Mouse (Mus musculus) limb, embryonic 12.5 days (tissue): ENCODE results near the gene Nrg4. TPM values are rescaled to one million over a fixed set of nuclear protein-coding genes. Genes with fewer than 3 reads are reported as not detected.
"Not testable (repeated sequence)": the region's sequence is repeated elsewhere in the genome, so short reads cannot be mapped to it uniquely, and the experiment has no call there.

Experiments used
- ATAC-seq: fragments of 200-750 bp; cut with Nextera tagmentation; 2 replicates; pipeline ENCODE4 v1.8.0; 2017; ENCODE audit warnings: low read depth, moderate TSS enrichment; ENCODE audit not compliant: insufficient number of reproducible peaks, insufficient read depth, low FRiP score, low TSS enrichment
- H3K27ac ChIP-seq: fragments of 300-500 bp; sonication (generic); 2 replicates; pipeline ENCODE4 v1.5.1; 2016; ENCODE audit warnings: mild to moderate bottlenecking, moderate library complexity
- H3K27me3 ChIP-seq: fragments of 300-500 bp; sonication (generic); 2 replicates; pipeline ENCODE4 v1.6.1; 2016; ENCODE audit warnings: mild to moderate bottlenecking, moderate library complexity
- H3K36me3 ChIP-seq: fragments of 300-500 bp; sonication (generic); 2 replicates; pipeline ENCODE4 v1.6.1; 2016; ENCODE audit warnings: mild to moderate bottlenecking, moderate library complexity
- H3K4me1 ChIP-seq: fragments of 300-500 bp; sonication (generic); replicated peaks from 2 replicates; pipeline ENCODE4 v1.6.1; 2016
- H3K4me2 ChIP-seq: fragments of 300-500 bp; sonication (generic); 2 replicates; pipeline ENCODE4 v1.6.1; 2016; ENCODE audit warnings: mild to moderate bottlenecking, moderate library complexity
- H3K4me3 ChIP-seq: fragments of 300-500 bp; sonication (generic); replicated peaks from 2 replicates; pipeline ENCODE4 v1.5.1; 2016; ENCODE audit warnings: mild to moderate bottlenecking
- H3K9ac ChIP-seq: fragments of 300-500 bp; sonication (generic); replicated peaks from 2 replicates; pipeline ENCODE4 v1.6.1; 2016; ENCODE audit warnings: mild to moderate bottlenecking, moderate library complexity
- H3K9me3 ChIP-seq: fragments of 300-500 bp; sonication (generic); 2 replicates; pipeline ENCODE4 v1.6.1; 2016; ENCODE audit warnings: mild to moderate bottlenecking, moderate library complexity
- WGBS: fragments of 180-500 bp; shearing (Covaris S2); methylation state at CpG from one replicate; pipeline ENCODE4 v1.1.7; 2016; 5-methylcytosine and 5-hydroxymethylcytosine counted together
- polyA plus RNA-seq: library from polyadenylated mRNA; unstranded; fragments of >200 nt; fragmentation: Nextera tagmentation; extraction: Ambion mirVana; gene quantifications from 2 replicates; pipeline ENCODE4 v1.2.1, GENCODE M21; 2016

Nrg4 gene
- polyA plus RNA-seq, 1 experiment from 2014 or later: 1.5 TPM

- no peak overlapping the region for H3K4me3 ChIP-seq
- no peak overlapping the region for H3K4me2 ChIP-seq
- no peaks in the 10 kb centered on the region for H3K27me3 ChIP-seq
- H3K9ac ChIP-seq: no peak overlapping the region
- no peaks in the 10 kb centered on the region for H3K9me3 ChIP-seq
- H3K36me3 ChIP-seq: no peaks in the 10 kb centered on the region
- 85% methylated on average over 4 of the region's 4 CpGs for WGBS
- no peak overlapping the region for H3K27ac ChIP-seq
- ATAC-seq: no peak
- H3K4me1 ChIP-seq: no peaks in the 10 kb centered on the region
Measured at GRCm38 (mm10) chr9:55248465-55248864, 78.2 kb downstream of the Nrg4 start.

- Histone ChIP-seq H3K4me1 (no peaks in the 10 kb centered on the region), H3K4me3 (no peak overlapping the region), H3K4me2 (no peak overlapping the region), H3K9ac (no peak overlapping the region), H3K9me3 (no peaks in the 10 kb centered on the region), H3K27ac (no peak overlapping the region), H3K36me3 (no peaks in the 10 kb centered on the region), H3K27me3 (no peaks in the 10 kb centered on the region)
- WGBS: 94% methylated on average over 4 of the region's 4 CpGs
- ATAC-seq: no peak
Measured at GRCm38 (mm10) chr9:55246918-55247317, 79.7 kb downstream of the Nrg4 start.

GRCm38 (mm10) chr9:55246440-55246839 lies 80.2 kb downstream of the Nrg4 start:
- H3K27me3 ChIP-seq: no peaks in the 10 kb centered on the region
- H3K9ac ChIP-seq: no peak overlapping the region
- ATAC-seq: no peak
- no peaks in the 10 kb centered on the region for H3K4me1 ChIP-seq
- no peaks in the 10 kb centered on the region for H3K36me3 ChIP-seq
- H3K4me3 ChIP-seq: no peak overlapping the region
- H3K27ac ChIP-seq: no peak overlapping the region
- no peaks in the 10 kb centered on the region for H3K9me3 ChIP-seq
- 71% methylated on average over 8 of the region's 8 CpGs for WGBS
- H3K4me2 ChIP-seq: no peak overlapping the region

GRCm38 (mm10) chr9:55245057-55245750 lies 81.4 kb downstream of the Nrg4 start:
- not testable (repeated sequence) for H3K9ac ChIP-seq, H3K9me3 ChIP-seq, H3K4me3 ChIP-seq, H3K27ac ChIP-seq, H3K4me2 ChIP-seq, H3K36me3 ChIP-seq, ATAC-seq, H3K27me3 ChIP-seq, H3K4me1 ChIP-seq
- WGBS: 88% methylated on average over 1 of the region's 1 CpGs

- no peak overlapping the region for H3K4me3 ChIP-seq
- WGBS: 78% methylated on average over 3 of the region's 3 CpGs
- H3K27me3 ChIP-seq: no peaks in the 10 kb centered on the region
- H3K4me1 ChIP-seq: no peaks in the 10 kb centered on the region
- H3K9ac ChIP-seq: no peak overlapping the region
- no peak for ATAC-seq
- no peak overlapping the region for H3K4me2 ChIP-seq
- H3K9me3 ChIP-seq: no peaks in the 10 kb centered on the region
- H3K36me3 ChIP-seq: no peaks in the 10 kb centered on the region
- H3K27ac ChIP-seq: no peak overlapping the region
Measured at GRCm38 (mm10) chr9:55244079-55244478, 82.6 kb downstream of the Nrg4 start.

- H3K4me2 ChIP-seq: no peak overlapping the region
- no peaks in the 10 kb centered on the region for H3K36me3 ChIP-seq
- H3K4me1 ChIP-seq: no peaks in the 10 kb centered on the region
- no peak overlapping the region for H3K4me3 ChIP-seq
- no peak for ATAC-seq
- H3K27me3 ChIP-seq: no peaks in the 10 kb centered on the region
- no peak overlapping the region for H3K27ac ChIP-seq
- no peaks in the 10 kb centered on the region for H3K9me3 ChIP-seq
- H3K9ac ChIP-seq: no peak overlapping the region
- WGBS: 70% methylated on average over 3 of the region's 3 CpGs
Measured at GRCm38 (mm10) chr9:55243280-55243679, 83.4 kb downstream of the Nrg4 start.

- no peaks in the 10 kb centered on the region for H3K4me1 ChIP-seq
- 39% methylated on average over 24 of the region's 24 CpGs for WGBS
- no peaks in the 10 kb centered on the region for H3K9me3 ChIP-seq
- peak overlapping the region; percentile 50 for H3K4me2 ChIP-seq
- peak overlapping the region; percentile 30 for H3K4me3 ChIP-seq
- H3K27ac ChIP-seq: no peak overlapping the region
- no peak for ATAC-seq
- no peaks in the 10 kb centered on the region for H3K27me3 ChIP-seq
- H3K36me3 ChIP-seq: no peaks in the 10 kb centered on the region
- 0 out of 2 replicates have a peak overlapping the region, but pooled peaks have one; percentile 5 for H3K9ac ChIP-seq
Measured at GRCm38 (mm10) chr9:55241863-55242685, 84.6 kb downstream of the Nrg4 start.

- no peaks in the 10 kb centered on the region for H3K27me3 ChIP-seq
- no peak overlapping the region for H3K4me2 ChIP-seq
- no peak overlapping the region for H3K9ac ChIP-seq
- no peaks in the 10 kb centered on the region for H3K4me1 ChIP-seq
- no peak for ATAC-seq
- no peaks in the 10 kb centered on the region for H3K9me3 ChIP-seq
- no peak overlapping the region for H3K27ac ChIP-seq
- H3K36me3 ChIP-seq: no peaks in the 10 kb centered on the region
- no peak overlapping the region for H3K4me3 ChIP-seq
- WGBS: 85% methylated on average over 5 of the region's 5 CpGs
Measured at GRCm38 (mm10) chr9:55240852-55241251, 85.8 kb downstream of the Nrg4 start.

- no peaks in the 10 kb centered on the region for H3K27me3 ChIP-seq
- H3K4me1 ChIP-seq: no peaks in the 10 kb centered on the region
- no peaks in the 10 kb centered on the region for H3K36me3 ChIP-seq
- no peak overlapping the region for H3K9ac ChIP-seq
- no peak overlapping the region for H3K27ac ChIP-seq
- 75% methylated on average over 13 of the region's 13 CpGs for WGBS
- ATAC-seq: no peak
- H3K4me3 ChIP-seq: no peak overlapping the region
- no peaks in the 10 kb centered on the region for H3K9me3 ChIP-seq
- no peak overlapping the region for H3K4me2 ChIP-seq
Measured at GRCm38 (mm10) chr9:55236235-55237165, 90.1 kb downstream of the Nrg4 start.

- not testable (repeated sequence) for H3K27ac ChIP-seq, H3K27me3 ChIP-seq, H3K9me3 ChIP-seq, H3K4me2 ChIP-seq, H3K36me3 ChIP-seq, H3K9ac ChIP-seq, H3K4me3 ChIP-seq, H3K4me1 ChIP-seq, ATAC-seq
- 58% methylated on average over 11 of the region's 11 CpGs for WGBS
Measured at GRCm38 (mm10) chr9:55233076-55233475, 93.6 kb downstream of the Nrg4 start.

GRCm38 (mm10) chr9:55232586-55232985 lies 94.1 kb downstream of the Nrg4 start:
- H3K4me2 ChIP-seq: no peak overlapping the region
- no peaks in the 10 kb centered on the region for H3K36me3 ChIP-seq
- H3K4me3 ChIP-seq: no peak overlapping the region
- no peak for ATAC-seq
- H3K27me3 ChIP-seq: no peaks in the 10 kb centered on the region
- no peak overlapping the region for H3K27ac ChIP-seq
- 89% methylated on average over 7 of the region's 7 CpGs for WGBS
- H3K9ac ChIP-seq: no peak overlapping the region
- no peaks in the 10 kb centered on the region for H3K9me3 ChIP-seq
- no peaks in the 10 kb centered on the region for H3K4me1 ChIP-seq
